Mouse (Mus musculus): ENCODE results near the gene Ccdc88a.

Ccdc88a gene

DNA sequence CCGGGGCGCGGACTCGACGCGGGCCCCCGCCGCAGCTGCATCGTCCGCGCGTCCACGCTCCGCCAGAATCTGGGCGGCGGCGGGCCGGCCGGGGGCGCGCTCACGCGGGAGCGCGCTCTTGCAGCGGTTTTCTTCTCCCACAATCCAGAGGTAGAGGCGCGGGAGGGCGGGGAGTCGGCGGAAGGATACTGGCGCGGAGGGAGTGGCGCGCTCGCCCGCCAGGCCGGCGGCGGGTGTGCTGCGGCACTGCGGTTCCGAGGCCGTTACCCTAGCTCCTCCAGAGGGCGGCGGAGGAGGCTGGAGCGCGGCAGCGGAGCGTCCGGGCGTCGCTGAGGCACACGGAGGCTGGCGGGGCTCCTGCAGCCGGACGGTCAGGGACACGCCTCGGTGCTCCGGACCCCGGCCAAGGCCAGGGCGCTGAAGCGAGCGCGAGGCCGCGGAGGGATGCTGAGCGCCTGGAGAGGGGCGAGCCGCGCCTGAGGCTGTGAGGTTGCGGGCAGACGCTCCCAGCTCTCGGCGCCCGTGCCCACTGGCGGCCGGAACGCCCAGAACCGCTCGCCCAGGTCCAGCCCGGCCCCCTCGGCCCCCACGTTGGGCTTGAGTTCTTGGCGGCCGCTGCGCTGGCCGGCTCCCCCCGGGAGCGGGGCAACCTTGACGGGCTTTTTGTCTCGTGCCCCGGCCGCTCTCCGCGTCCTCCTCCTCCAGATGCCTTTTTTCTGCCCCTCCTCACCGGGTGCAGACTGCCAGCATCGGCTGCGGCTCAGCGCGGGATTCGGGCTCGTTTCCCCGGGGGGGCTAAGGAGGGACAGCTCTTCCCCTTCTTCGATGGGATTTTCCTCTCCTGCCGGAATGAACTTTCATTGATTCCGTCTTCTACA is at the start of gene Ccdc88a:
TSS of gene Ccdc88a (plus strand) at position 263 of the 878 bp plus-strand sequence.
- CTCF ChIA-PET, result no interaction called here

DNA sequence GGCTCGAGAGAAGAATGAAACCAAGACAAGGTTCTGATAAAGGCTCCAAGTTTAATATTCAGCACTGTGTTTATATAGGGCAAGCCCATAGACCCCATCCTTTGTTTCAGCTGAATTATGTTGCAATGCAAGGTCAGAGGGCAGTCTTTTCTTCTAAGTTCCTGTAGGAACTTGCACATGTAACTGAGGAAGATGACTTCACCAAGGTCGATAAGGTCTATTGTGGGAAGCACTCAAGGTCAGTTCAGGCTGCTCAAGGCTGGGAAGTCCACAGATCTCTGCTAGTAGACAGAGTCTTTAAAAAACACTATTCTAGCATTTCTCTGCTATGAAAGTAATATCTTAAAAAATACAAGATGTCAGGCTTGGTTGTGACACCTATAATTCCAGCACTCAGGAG is 38.0 kb upstream of the Ccdc88a start:
- CTCF ChIA-PET, result no interaction called here

GRCm38 (mm10) chr11:29341259-29341658 is 32.2 kb upstream of the Ccdc88a start:
- CTCF ChIA-PET, result no interaction called here

DNA sequence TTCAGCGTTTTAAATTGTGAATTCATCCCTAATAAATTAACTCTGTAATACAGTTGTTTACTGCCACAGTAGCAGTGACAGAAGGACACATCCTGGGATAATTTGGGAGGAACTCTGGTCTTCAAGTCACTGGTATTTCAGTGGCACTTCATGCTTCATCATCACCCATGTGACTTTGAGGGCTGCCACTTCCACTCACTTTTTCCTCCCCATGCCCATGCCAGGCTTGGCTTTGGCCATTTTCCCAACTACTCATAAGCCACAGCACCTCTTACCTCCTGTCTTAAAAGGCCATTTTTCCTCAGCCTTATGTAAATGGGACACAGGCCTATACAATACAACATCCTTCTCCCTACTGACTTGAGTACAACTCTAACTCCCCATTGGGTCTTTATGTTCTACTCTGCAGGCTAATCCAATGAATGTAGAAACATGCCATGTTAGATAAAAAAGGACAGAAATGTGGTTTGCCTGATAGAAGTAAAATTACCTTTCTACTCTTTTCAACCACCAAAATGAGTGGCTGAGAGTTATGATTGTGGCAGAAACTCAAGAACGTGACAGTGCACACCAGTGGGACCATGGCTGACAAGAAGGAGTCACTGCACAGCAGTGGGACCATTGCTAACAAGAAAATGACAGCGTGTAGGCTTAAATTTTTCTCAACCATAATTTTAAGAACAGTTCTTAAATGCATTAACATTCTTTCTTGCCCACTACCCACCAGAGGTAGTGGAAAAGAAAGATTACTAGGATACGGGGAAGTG is 28.4 kb upstream of the Ccdc88a start:
- CTCF ChIA-PET, result no interaction called here

DNA sequence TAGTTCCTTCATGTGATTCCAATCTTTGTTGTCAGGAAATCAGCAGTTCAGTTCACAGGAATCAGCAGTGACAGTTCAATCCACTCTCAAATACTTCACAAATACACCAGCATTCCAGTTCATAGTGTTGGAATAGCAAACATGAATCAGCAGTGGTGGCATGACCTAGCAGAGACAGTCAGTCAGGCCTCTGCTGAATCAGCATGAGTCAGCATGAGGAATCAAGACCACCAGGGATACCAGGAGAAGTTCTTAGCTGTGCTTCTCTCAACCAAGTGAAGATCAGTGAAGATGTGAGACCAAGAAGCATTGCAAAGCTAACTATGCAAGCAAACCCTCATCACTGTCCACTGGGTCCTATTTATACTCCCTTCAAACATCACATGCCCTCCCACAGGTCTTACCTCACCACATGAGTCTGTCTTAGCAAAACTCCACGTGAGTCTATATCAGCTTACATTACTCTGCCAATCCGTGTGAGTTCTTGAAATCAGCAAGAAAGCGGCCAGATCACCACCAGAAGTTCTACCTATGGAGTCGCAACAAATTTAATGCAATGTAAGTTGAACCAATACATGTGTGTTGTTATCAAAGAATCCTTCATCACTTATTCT is 27.7 kb upstream of the Ccdc88a start:
- CTCF ChIA-PET, result no interaction called here

DNA sequence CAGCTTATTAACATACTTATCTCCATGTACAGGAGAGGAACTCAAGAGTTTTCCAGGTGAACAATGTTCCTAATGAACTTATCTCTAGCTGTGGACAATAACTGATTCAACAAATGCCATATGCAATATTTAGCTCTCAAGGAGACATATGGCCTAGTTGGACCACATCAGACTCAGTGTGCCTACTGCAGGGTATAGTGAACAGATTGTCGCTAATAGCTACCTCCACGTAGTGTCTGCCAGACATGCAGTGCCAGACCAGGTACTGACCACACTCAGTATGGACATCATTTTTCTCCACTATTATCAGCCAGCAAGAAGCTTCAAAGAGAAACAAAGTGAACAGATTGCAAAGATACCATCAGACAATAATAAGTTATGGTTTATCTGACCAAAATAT is 22.6 kb upstream of the Ccdc88a start:
- CTCF ChIA-PET, result no interaction called here

- CTCF ChIA-PET, result no interaction called here
Observed at GRCm38 (mm10) chr11:29352214-29352613, 21.2 kb upstream of the Ccdc88a start.

GRCm38 (mm10) chr11:29368161-29368560 is 5.3 kb upstream of the Ccdc88a start:
- CTCF ChIA-PET, result no interaction called here

DNA sequence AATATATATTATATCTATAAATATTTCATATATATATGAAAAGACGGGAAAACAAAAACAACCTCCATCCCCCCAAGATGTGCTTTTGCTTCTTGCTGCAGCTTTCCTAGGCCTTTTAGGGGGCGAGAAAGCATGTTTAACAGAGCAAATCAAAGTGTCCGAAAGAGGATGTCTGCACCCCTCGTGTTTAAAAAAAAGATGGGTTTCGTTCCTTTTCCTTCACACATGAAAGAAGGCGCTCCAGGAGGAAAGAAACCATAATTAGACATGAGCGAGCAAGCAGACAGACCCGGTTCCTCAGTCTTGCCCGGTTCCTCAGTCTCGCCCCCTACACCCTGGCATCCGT is 435 bp upstream of the Ccdc88a start:
- CTCF ChIA-PET, result no interaction called here

GRCm38 (mm10) chr11:29374274-29374656 is 807 bp downstream of the Ccdc88a start:
- CTCF ChIA-PET, result no interaction called here

GRCm38 (mm10) chr11:29376635-29377034 is 3.2 kb downstream of the Ccdc88a start:
- CTCF ChIA-PET, result no interaction called here

DNA sequence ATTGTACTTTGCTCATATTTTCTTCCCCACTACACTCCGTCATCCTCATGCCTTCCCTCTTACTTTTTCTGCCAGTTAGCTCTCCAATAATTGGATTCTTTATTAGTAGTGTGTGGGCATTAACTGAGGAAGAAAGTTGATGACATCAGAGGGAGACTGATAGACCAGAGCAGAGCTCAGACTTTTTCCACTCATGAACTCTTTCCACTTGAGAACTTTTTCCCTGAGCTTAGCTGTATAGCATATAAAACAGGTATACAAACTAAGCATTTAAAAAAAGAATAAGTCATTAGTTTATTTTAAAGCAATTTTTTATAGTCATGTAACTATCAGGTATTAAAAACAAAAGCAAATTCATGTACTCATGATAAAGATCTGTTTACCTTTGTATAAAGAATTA is 5.3 kb downstream of the Ccdc88a start:
- CTCF ChIA-PET, result no interaction called here

DNA sequence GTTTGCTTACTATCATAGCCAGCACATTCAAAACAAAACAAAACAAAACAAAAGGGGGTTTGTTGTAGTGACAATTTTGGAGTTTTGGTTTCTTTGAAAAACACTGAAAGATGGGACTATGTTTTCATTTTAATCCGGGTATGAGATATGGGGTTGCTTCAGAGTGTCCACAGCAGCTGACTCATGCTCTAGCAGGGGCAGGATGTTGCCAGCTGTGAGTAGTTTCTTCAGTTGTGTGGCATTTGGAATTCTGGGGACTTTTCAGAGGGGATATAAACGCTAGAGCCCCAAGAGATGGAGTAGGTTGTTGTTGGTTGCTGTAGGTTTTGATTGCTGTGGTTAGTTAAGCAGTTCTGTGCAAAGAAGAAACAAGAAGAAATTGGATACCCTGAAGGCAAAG is 10.0 kb downstream of the Ccdc88a start:
- CTCF ChIA-PET, result no interaction called here

- CTCF ChIA-PET, result interaction anchor here (0.6 kb wide), 1 partner anchor 23 kb away, joined by 4 read pairs; no protein-coding TSS in a partner anchor
Observed at GRCm38 (mm10) chr11:29384001-29384400, 10.5 kb downstream of the Ccdc88a start.

DNA sequence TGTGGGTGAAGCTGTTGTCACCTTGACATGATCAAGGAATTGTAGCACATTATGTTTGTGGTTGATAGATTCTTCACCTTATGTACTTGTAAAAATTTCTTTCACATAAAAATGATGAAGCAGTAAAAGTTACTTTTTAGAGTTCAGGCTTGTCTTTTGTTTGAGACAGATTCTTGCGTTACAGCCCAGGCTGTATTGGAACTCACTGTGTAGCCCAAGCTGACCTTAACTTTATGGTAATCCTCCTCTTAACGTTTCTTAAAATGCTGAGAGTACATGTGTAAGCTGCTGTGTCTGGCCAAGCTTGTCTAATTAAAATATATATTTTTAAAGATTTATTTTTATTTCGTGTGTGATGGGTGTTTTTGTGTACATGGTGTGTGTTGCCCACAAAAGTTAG is 11.2 kb downstream of the Ccdc88a start:
- CTCF ChIA-PET, result interaction anchor here (0.6 kb wide), 1 partner anchor 24 kb away, joined by 4 read pairs; no protein-coding TSS in a partner anchor

GRCm38 (mm10) chr11:29389913-29390312 is 16.5 kb downstream of the Ccdc88a start:
- CTCF ChIA-PET, result no interaction called here

- CTCF ChIA-PET, result no interaction called here
Observed at GRCm38 (mm10) chr11:29395135-29395746, 21.8 kb downstream of the Ccdc88a start.

DNA sequence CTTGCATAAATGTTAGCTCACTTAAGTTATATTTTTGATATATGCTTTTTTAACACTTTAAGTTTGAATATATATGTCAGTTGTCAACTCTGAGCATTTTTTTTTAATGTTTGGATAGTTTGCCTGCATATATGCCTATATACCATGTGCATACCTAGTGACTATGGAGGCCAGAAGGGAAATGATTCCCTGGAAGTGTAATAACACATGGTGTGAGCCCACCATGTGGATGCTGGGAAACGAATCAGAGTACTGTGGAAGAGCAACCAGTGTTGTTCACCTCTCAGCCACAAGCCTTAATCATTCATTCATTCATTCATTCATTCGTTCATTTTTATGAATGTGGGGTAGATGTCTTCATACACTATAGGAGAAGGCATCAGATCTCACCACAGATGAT is 26.9 kb downstream of the Ccdc88a start:
- CTCF ChIA-PET, result no interaction called here

DNA sequence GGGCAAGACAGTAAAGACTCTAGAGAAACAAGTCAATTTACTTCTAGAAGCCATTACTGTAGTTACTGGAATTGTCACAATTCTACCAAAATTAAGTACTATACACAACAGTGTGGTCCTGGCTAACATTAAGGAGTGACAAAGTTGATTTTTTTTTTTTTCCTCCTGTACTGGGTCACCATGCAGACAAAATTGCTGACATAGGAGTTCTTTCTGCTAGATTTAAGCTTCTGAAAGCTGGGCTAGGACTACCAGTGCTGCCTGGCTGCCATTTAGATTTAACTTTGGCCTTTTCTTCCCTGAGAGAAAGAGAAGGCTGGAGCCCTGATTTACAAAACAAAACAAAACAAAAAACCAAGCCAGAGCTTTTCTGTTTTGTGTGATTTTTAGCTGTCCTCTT is 32.8 kb downstream of the Ccdc88a start:
- CTCF ChIA-PET, result no interaction called here

GRCm38 (mm10) chr11:29423496-29423895 is 50.0 kb downstream of the Ccdc88a start:
- CTCF ChIA-PET, result no interaction called here

DNA sequence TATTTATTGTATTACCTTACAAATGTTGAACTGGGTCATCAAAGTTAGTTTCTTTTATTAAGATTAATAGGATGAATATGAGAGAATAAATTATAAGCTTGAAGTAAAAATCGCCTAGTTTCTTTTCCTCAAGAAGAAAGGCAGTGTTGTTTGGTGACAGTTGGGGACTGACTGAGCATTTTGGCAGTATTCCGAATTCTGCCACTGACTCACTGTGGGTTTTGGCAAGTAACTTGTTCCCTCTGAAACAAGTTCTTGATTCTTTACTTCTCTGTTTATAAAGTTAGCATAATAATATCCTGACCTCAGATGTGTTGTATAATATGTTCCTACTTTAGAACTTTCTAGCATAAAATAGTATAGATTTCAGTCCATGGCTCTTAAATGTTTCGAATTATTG is 55.3 kb downstream of the Ccdc88a start:
- CTCF ChIA-PET, result no interaction called here

DNA sequence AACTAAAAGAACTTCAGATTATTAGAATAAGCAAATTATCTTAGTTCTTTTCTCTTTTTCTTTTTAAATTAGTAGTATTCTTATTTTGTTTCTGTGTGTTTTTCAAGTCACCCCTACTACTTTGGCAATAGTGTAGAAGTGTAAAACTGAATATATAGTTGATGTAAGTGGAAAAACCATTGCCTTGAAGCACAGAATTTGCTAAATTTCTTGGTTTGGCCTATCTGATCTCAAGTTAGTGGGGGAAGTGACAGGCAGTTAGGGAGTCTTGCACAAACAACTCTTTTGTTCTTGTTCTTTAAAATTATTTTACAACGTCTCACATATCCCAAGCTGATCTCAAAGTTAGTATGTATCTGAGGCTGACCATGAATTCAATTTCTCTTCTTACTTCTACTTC is 57.6 kb downstream of the Ccdc88a start:
- CTCF ChIA-PET, result no interaction called here

DNA sequence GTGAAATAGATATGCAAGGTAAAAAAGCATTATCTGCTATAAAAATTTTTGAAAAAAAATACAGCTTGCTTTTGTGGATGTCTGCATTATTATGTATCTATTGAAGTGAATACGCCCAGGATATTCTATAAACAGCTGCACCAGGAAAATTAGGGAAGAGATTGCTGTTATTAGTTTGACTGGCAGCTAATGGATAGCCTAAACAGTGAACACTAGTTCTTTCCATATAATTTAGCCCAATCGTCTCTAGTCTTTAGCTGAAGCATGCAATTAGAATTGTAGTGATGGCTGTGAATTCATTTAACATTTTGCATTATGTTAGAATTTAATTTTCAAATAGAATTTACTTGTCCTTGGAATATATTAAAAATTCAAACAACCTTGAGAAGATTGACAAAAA is 75.3 kb downstream of the Ccdc88a start:
- CTCF ChIA-PET, result no interaction called here

All from spleen, embryonic (tissue).